Mouse (Mus musculus): Measurements from ENCODE around the gene Necab3. TPM values are rescaled to one million over a fixed set of nuclear protein-coding genes. Genes with fewer than 3 reads are reported as not detected.

The Necab3 gene
- total RNA-seq, 1 experiment = 5.8 TPM

- Histone ChIP-seq H3K36me3 (ENCODE audit: control insufficient read depth, insufficient read depth, low read length, poor library complexity, severe bottlenecking) (peaks cover 11% of the 10 kb centered on the region), H3K27ac (ENCODE audit: insufficient read depth, low read depth, low read length, poor library complexity, severe bottlenecking) (no peak overlapping the region), H3K4me3 (ENCODE audit: insufficient read depth in 1 of 2, low read depth in 1 of 2, low read length in 2 of 2, poor library complexity in 1 of 2, severe bottlenecking in 1 of 2) (no peak overlapping the region), H3K4me1 (ENCODE audit: control insufficient read depth in 2 of 2, insufficient read depth in 2 of 2, low read length in 2 of 2, poor library complexity in 1 of 2) (peaks cover 0 to 3% of the 10 kb centered on the region in 2 experiments; a peak in 1 of 4 replicates), H3K9ac (ENCODE audit: insufficient read depth, low read depth, low read length, poor library complexity, severe bottlenecking) (no peak overlapping the region), H3K9me3 (ENCODE audit: control insufficient read depth, insufficient read depth, low read depth, low read length) (no peaks in the 10 kb centered on the region)
- in situ Hi-C loops (cut with MboI; ENCODE audit: low sequenced_read_pairs in 2 of 2, unreplicated experiment in 2 of 2) = no loop called here
- no peak for TF ChIP-seq MAFK (IDR thresholded peaks at IDR 0.05; ENCODE audit: insufficient read depth, low read depth, low read length)
- TF ChIP-seq ZNF384 (IDR thresholded peaks at IDR 0.05; ENCODE audit: low read depth, low read length) = no peak
- no peak for TF ChIP-seq CHD2 (IDR thresholded peaks at IDR 0.05; ENCODE audit: low read depth, low read length)
- TF ChIP-seq ZC3H11A (IDR thresholded peaks at IDR 0.05; ENCODE audit: borderline replicate concordance, low read depth, low read length) = no peak
- no peak for TF ChIP-seq HCFC1 (IDR thresholded peaks at IDR 0.05; ENCODE audit: borderline replicate concordance, insufficient read depth, low read length)
- no peak for DNase-seq (ENCODE audit: low read depth, low spot score)
Measured at GRCm38 (mm10) chr2:154543567-154544347, 14.9 kb downstream of the Necab3 start.

- Histone ChIP-seq H3K36me3 (ENCODE audit: control insufficient read depth, insufficient read depth, low read length, poor library complexity, severe bottlenecking) (peaks cover 21% of the 10 kb centered on the region), H3K4me3 (ENCODE audit: insufficient read depth in 1 of 2, low read depth in 1 of 2, low read length in 2 of 2, poor library complexity in 1 of 2, severe bottlenecking in 1 of 2) (no peak overlapping the region), H3K27ac (ENCODE audit: insufficient read depth, low read depth, low read length, poor library complexity, severe bottlenecking) (no peak overlapping the region), H3K4me1 (ENCODE audit: control insufficient read depth in 2 of 2, insufficient read depth in 2 of 2, low read length in 2 of 2, poor library complexity in 1 of 2) (peaks cover 0 to 2% of the 10 kb centered on the region in 2 experiments; a peak in 1 of 4 replicates), H3K9me3 (ENCODE audit: control insufficient read depth, insufficient read depth, low read depth, low read length) (no peaks in the 10 kb centered on the region), H3K9ac (ENCODE audit: insufficient read depth, low read depth, low read length, poor library complexity, severe bottlenecking) (no peak overlapping the region)
- TF ChIP-seq ZC3H11A (IDR thresholded peaks at IDR 0.05; ENCODE audit: borderline replicate concordance, low read depth, low read length) (peak; percentile 2; the same call in 1 of the 2 replicates), CHD2 (IDR thresholded peaks at IDR 0.05; ENCODE audit: low read depth, low read length) (no peak), MAFK (IDR thresholded peaks at IDR 0.05; ENCODE audit: insufficient read depth, low read depth, low read length) (no peak), ZNF384 (IDR thresholded peaks at IDR 0.05; ENCODE audit: low read depth, low read length) (0 out of 2 replicates have a peak, but pooled peaks have one; percentile 36), HCFC1 (IDR thresholded peaks at IDR 0.05; ENCODE audit: borderline replicate concordance, insufficient read depth, low read length) (no peak)
- in situ Hi-C loops (cut with MboI; ENCODE audit: low sequenced_read_pairs in 2 of 2, unreplicated experiment in 2 of 2) = no loop called here
- no peak for DNase-seq (ENCODE audit: low read depth, low spot score)
Measured at GRCm38 (mm10) chr2:154541630-154542029, 17.1 kb downstream of the Necab3 start.

- Histone ChIP-seq H3K9ac (ENCODE audit: insufficient read depth, low read depth, low read length, poor library complexity, severe bottlenecking) (no peak overlapping the region), H3K36me3 (ENCODE audit: control insufficient read depth, insufficient read depth, low read length, poor library complexity, severe bottlenecking) (peaks cover 32% of the 10 kb centered on the region), H3K4me1 (ENCODE audit: control insufficient read depth in 2 of 2, insufficient read depth in 2 of 2, low read length in 2 of 2, poor library complexity in 1 of 2) (peaks cover 0 to 2% of the 10 kb centered on the region in 2 experiments; a peak in 1 of 4 replicates), H3K9me3 (ENCODE audit: control insufficient read depth, insufficient read depth, low read depth, low read length) (no peaks in the 10 kb centered on the region), H3K27ac (ENCODE audit: insufficient read depth, low read depth, low read length, poor library complexity, severe bottlenecking) (no peak overlapping the region), H3K4me3 (ENCODE audit: insufficient read depth in 1 of 2, low read depth in 1 of 2, low read length in 2 of 2, poor library complexity in 1 of 2, severe bottlenecking in 1 of 2) (no peak overlapping the region)
- no peak for DNase-seq (ENCODE audit: low read depth, low spot score)
- in situ Hi-C loops (cut with MboI; ENCODE audit: low sequenced_read_pairs in 2 of 2, unreplicated experiment in 2 of 2) = no loop called here
- TF ChIP-seq MAFK (IDR thresholded peaks at IDR 0.05; ENCODE audit: insufficient read depth, low read depth, low read length) = no peak
Measured at GRCm38 (mm10) chr2:154539720-154540119, 19.0 kb downstream of the Necab3 start.

GRCm38 (mm10) chr2:154538710-154539109, 20.0 kb downstream of the Necab3 start:
- Histone ChIP-seq H3K9me3 (ENCODE audit: control insufficient read depth, insufficient read depth, low read depth, low read length) (no peaks in the 10 kb centered on the region), H3K4me3 (ENCODE audit: insufficient read depth in 1 of 2, low read depth in 1 of 2, low read length in 2 of 2, poor library complexity in 1 of 2, severe bottlenecking in 1 of 2) (no peak overlapping the region), H3K27ac (ENCODE audit: insufficient read depth, low read depth, low read length, poor library complexity, severe bottlenecking) (no peak overlapping the region), H3K36me3 (ENCODE audit: control insufficient read depth, insufficient read depth, low read length, poor library complexity, severe bottlenecking) (peaks cover 35% of the 10 kb centered on the region), H3K4me1 (ENCODE audit: control insufficient read depth in 2 of 2, insufficient read depth in 2 of 2, low read length in 2 of 2, poor library complexity in 1 of 2) (peaks cover 0 to 2% of the 10 kb centered on the region in 2 experiments; a peak in 1 of 4 replicates), H3K9ac (ENCODE audit: insufficient read depth, low read depth, low read length, poor library complexity, severe bottlenecking) (no peak overlapping the region)
- TF ChIP-seq CHD2 (IDR thresholded peaks at IDR 0.05; ENCODE audit: low read depth, low read length) (no peak), MAFK (IDR thresholded peaks at IDR 0.05; ENCODE audit: insufficient read depth, low read depth, low read length) (no peak), ZNF384 (IDR thresholded peaks at IDR 0.05; ENCODE audit: low read depth, low read length) (no peak), ZC3H11A (IDR thresholded peaks at IDR 0.05; ENCODE audit: borderline replicate concordance, low read depth, low read length) (no peak), HCFC1 (IDR thresholded peaks at IDR 0.05; ENCODE audit: borderline replicate concordance, insufficient read depth, low read length) (no peak)
- no peak for DNase-seq (ENCODE audit: low read depth, low spot score)
- in situ Hi-C loops (cut with MboI; ENCODE audit: low sequenced_read_pairs in 2 of 2, unreplicated experiment in 2 of 2) = no loop called here
